Mouse (Mus musculus) heart, postnatal 0 days (tissue): ENCODE measurements around the gene Ssna1. TPM values are rescaled to one million over a fixed set of nuclear protein-coding genes. Genes with fewer than 3 reads are reported as not detected.
A peak's percentile ranks its signal among the peaks of the same experiment; 100 is the strongest.

Experiments used
- ATAC-seq: fragments of 200-750 bp; cut with Nextera tagmentation; 2 replicates; pipeline ENCODE4 v1.8.0; 2017; ENCODE audit warnings: low read depth, moderate number of reproducible peaks, moderate library complexity; ENCODE audit not compliant: insufficient read depth
- DNase-seq: peaks from one replicate; pipeline ENCODE4 v3.0.0-alpha.2; 2016; ENCODE audit warnings: low spot score
- H3K27ac ChIP-seq: fragments of 300-500 bp; sonication (generic); 2 replicates; pipeline ENCODE4 v1.5.1; 2014; ENCODE audit warnings: low read depth, mild to moderate bottlenecking
- H3K27me3 ChIP-seq: fragments of 300-500 bp; sonication (generic); 2 replicates; pipeline ENCODE4 v1.6.1; 2014; ENCODE audit warnings: low read length, mixed read lengths; ENCODE audit not compliant: control insufficient read depth, insufficient read depth
- H3K36me3 ChIP-seq: fragments of 300-500 bp; sonication (generic); replicated peaks from 2 replicates; pipeline ENCODE4 v1.6.1; 2014; ENCODE audit warnings: low read length, mixed read lengths; ENCODE audit not compliant: control insufficient read depth, insufficient read depth
- H3K4me1 ChIP-seq: fragments of 300-500 bp; sonication (generic); 2 replicates; pipeline ENCODE4 v1.6.1; 2014; ENCODE audit warnings: antibody characterized with exemption; ENCODE audit not compliant: control insufficient read depth, insufficient read depth
- H3K4me2 ChIP-seq: fragments of 300-500 bp; sonication (generic); 2 replicates; pipeline ENCODE4 v1.6.1; 2014; ENCODE audit warnings: low read depth, mild to moderate bottlenecking, low read length, moderate library complexity
- H3K4me3 ChIP-seq: fragments of 300-500 bp; sonication (generic); 2 replicates; pipeline ENCODE4 v1.5.1; 2014; ENCODE audit warnings: low read depth, low read length
- H3K9ac ChIP-seq: fragments of 300-500 bp; sonication (generic); replicated peaks from 2 replicates; pipeline ENCODE4 v1.6.1; 2014; ENCODE audit warnings: low read depth, low read length, mixed read lengths
- H3K9me3 ChIP-seq: fragments of 300-500 bp; sonication (generic); replicated peaks from 2 replicates; pipeline ENCODE4 v1.6.1; 2016; ENCODE audit warnings: low read length; ENCODE audit not compliant: control insufficient read depth
- CTCF ChIP-seq: IDR thresholded peaks from 2 replicates; pipeline ENCODE4 v1.5.1; 2016; ENCODE audit warnings: antibody characterized with exemption, control low read depth, low read depth
- EP300 ChIP-seq: IDR thresholded peaks from 2 replicates; pipeline ENCODE4 v1.6.1; 2016; ENCODE audit warnings: antibody characterized with exemption, low read depth
- WGBS: fragments of 180-500 bp; shearing (Covaris S2); extraction: QIAGEN DNeasy Blood & Tissue Kit; methylation state at CpG from one replicate; pipeline ENCODE4 v1.1.7; 2014; 5-methylcytosine and 5-hydroxymethylcytosine counted together
- polyA plus RNA-seq: library from polyadenylated mRNA; unstranded; fragments of >200 nt; fragmentation: Nextera tagmentation; extraction: Ambion mirVana; gene quantifications from 2 replicates; pipeline ENCODE4 v1.2.1, GENCODE M21; 2015
- total RNA-seq: library from RNA; depleted of rRNA; stranded (reverse); fragments of >200 nt; gene quantifications from 2 replicates; pipeline ENCODE4 v1.2.3, GENCODE M21; 2014; ENCODE audit warnings: low replicate concordance

Gene Ssna1
- total and polyA plus RNA-seq, 2 experiments from 2014 or later, result 58.9 to 111 TPM

DNA sequence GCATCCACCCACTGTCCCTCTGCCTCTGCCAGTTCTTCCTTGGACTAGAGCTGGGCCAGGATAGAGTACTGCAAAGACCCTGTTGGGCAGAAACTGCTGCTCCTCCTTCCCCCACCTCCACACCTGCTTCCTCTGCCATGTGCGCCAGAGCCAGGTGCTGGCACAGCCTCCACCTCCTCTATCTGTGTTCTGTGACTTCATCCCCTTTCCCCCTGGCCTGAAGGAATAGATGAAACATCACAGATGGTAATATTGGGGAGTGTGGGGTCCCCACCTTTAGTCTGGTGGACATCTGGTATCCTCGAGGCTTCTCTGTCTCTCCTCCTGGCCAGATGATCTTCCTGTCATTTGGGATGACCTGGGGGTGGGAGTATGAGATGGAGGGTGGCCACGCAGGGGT, 31.2 kb upstream of the Ssna1 start:
- TF ChIP-seq EP300 (no peak), CTCF (no peak)
- Histone ChIP-seq H3K9me3 (no peaks in the 10 kb centered on the region), H3K4me2 (no peak overlapping the region), H3K27me3 (peaks cover 29% of the 10 kb centered on the region), H3K4me1 (no peaks in the 10 kb centered on the region), H3K36me3 (no peaks in the 10 kb centered on the region), H3K4me3 (no peak overlapping the region), H3K9ac (no peak overlapping the region), H3K27ac (no peak overlapping the region)
- ATAC-seq (no peak), DNase-seq (no peak)
- WGBS, result 60% methylated on average over 3 of the region's 3 CpGs

DNA sequence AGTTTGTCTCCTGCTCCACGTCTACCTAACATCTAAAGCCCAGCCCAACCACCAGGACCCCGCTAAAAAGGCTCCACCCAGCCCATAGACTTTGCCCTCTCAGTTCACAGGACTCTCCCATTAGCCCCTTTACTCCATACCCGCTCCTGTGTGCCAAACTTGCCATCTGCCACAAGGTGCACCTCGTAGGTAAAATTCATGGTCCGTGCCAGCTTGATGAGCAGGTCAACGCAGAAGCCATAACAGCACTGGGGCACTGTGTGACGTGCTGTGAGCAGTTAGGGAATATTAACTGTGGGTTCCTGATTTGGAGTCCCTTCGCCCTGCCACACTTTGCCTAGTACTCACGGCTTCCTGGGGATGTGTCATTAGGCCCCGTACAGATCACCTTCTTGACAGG, 25.8 kb upstream of the Ssna1 start:
- peaks cover 30% of the 10 kb centered on the region; the same call in 1 of the 2 replicates for H3K27me3 ChIP-seq
- ATAC-seq (no peak), DNase-seq (no peak)

GRCm38 (mm10) chr2:25297093-25297492, 24.9 kb upstream of the Ssna1 start:
- no peak for DNase-seq
- WGBS, result 71% methylated on average over 8 of the region's 8 CpGs
- ATAC-seq, result no peak
- Histone ChIP-seq H3K9me3 (no peaks in the 10 kb centered on the region), H3K36me3 (no peaks in the 10 kb centered on the region), H3K4me1 (peaks cover 6% of the 10 kb centered on the region), H3K4me2 (no peak overlapping the region), H3K4me3 (no peak overlapping the region), H3K27ac (no peak overlapping the region), H3K27me3 (peaks cover 37% of the 10 kb centered on the region), H3K9ac (no peak overlapping the region)
- TF ChIP-seq CTCF (no peak), EP300 (no peak)

More for the DNA sequence above, 25.8 kb upstream of the Ssna1 start:
- no peak overlapping the region for H3K27ac ChIP-seq
- H3K4me3 ChIP-seq, result no peak overlapping the region
- no peaks in the 10 kb centered on the region for H3K36me3 ChIP-seq
- no peaks in the 10 kb centered on the region for H3K4me1 ChIP-seq
- no peak overlapping the region for H3K4me2 ChIP-seq
- H3K9me3 ChIP-seq, result no peaks in the 10 kb centered on the region
- no peak overlapping the region for H3K9ac ChIP-seq
- TF ChIP-seq EP300 (no peak), CTCF (no peak)
- 70% methylated on average over 10 of the region's 10 CpGs for WGBS

GRCm38 (mm10) chr2:25293706-25294105, 21.5 kb upstream of the Ssna1 start:
- no peaks in the 10 kb centered on the region for H3K9me3 ChIP-seq
- no peak for ATAC-seq
- no peak for DNase-seq
- 59% methylated on average over 9 of the region's 9 CpGs for WGBS
- H3K27me3 ChIP-seq, result peaks cover 71% of the 10 kb centered on the region
- peaks cover 18% of the 10 kb centered on the region for H3K4me1 ChIP-seq
- no peak overlapping the region for H3K4me2 ChIP-seq
- no peak overlapping the region for H3K4me3 ChIP-seq
- no peak overlapping the region for H3K9ac ChIP-seq
- no peaks in the 10 kb centered on the region for H3K36me3 ChIP-seq
- TF ChIP-seq CTCF (no peak), EP300 (no peak)
- no peak overlapping the region for H3K27ac ChIP-seq

DNA sequence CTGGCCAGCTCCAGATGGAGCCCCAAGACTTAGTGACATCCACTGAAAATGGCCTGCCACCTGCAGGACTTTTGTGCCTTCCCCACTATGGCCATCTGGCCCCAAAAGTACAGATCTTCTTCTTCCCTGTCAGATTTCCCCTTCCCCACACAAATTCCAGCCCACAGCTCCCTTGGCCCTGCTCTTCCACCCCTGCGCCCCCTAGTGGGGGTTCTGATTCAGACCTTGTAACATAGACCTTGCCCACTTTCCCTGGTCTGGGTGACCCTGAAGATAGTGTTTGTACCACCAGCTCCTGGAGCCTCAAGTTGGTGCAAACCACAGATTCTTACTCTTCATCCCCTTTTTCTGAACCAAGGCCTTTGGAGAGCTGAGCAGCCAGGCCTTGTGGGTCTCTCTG, 20.6 kb upstream of the Ssna1 start:
- H3K9ac ChIP-seq, result no peak overlapping the region
- H3K36me3 ChIP-seq, result no peaks in the 10 kb centered on the region
- peaks cover 18% of the 10 kb centered on the region for H3K4me1 ChIP-seq
- no peak overlapping the region; the same call in 1 of the 2 replicates for H3K4me3 ChIP-seq
- peak; percentile 55 for DNase-seq
- peak overlapping the region; percentile 57 for H3K4me2 ChIP-seq
- no peak overlapping the region for H3K27ac ChIP-seq
- H3K9me3 ChIP-seq, result no peaks in the 10 kb centered on the region
- ATAC-seq, result peak; percentile 38; the same call in 1 of the 2 replicates
- no peak for TF ChIP-seq EP300
- TF ChIP-seq CTCF, result peak; percentile 88
- WGBS, result 0% methylated on average over 1 of the region's 1 CpGs
- peaks cover 79% of the 10 kb centered on the region for H3K27me3 ChIP-seq

GRCm38 (mm10) chr2:25292054-25292544, 19.9 kb upstream of the Ssna1 start:
- Histone ChIP-seq H3K4me1 (peaks cover 18% of the 10 kb centered on the region), H3K9me3 (no peaks in the 10 kb centered on the region), H3K4me2 (peak overlapping the region; percentile 57), H3K4me3 (peak overlapping the region; percentile 43), H3K27me3 (peaks cover 73% of the 10 kb centered on the region), H3K9ac (no peak overlapping the region), H3K27ac (no peak overlapping the region), H3K36me3 (no peaks in the 10 kb centered on the region)
- ATAC-seq (peak; percentile 34), DNase-seq (no peak)
- TF ChIP-seq CTCF (no peak), EP300 (no peak)
- 5% methylated on average over 43 of the region's 43 CpGs for WGBS
